Mouse (Mus musculus) gonadal fat pad, adult 2 months (tissue): ENCODE data around the gene Col11a1. TPM values are rescaled to one million over a fixed set of nuclear protein-coding genes. Genes with fewer than 3 reads are reported as not detected.

Experiments
- DNase-seq: peaks from one replicate; pipeline ENCODE4 v3.0.0-alpha.2; 2012; ENCODE audit warnings: low read depth
- polyA plus RNA-seq: library from polyadenylated mRNA; depleted of rRNA; stranded (reverse); fragments of >200 nt; gene quantifications from 2 replicates; pipeline ENCODE4 v1.2.3, GENCODE M21; 2012; rRNA removed

The Col11a1 gene
- polyA plus RNA-seq, result 1.3 and 1.7 TPM in 2 replicates

DNA sequence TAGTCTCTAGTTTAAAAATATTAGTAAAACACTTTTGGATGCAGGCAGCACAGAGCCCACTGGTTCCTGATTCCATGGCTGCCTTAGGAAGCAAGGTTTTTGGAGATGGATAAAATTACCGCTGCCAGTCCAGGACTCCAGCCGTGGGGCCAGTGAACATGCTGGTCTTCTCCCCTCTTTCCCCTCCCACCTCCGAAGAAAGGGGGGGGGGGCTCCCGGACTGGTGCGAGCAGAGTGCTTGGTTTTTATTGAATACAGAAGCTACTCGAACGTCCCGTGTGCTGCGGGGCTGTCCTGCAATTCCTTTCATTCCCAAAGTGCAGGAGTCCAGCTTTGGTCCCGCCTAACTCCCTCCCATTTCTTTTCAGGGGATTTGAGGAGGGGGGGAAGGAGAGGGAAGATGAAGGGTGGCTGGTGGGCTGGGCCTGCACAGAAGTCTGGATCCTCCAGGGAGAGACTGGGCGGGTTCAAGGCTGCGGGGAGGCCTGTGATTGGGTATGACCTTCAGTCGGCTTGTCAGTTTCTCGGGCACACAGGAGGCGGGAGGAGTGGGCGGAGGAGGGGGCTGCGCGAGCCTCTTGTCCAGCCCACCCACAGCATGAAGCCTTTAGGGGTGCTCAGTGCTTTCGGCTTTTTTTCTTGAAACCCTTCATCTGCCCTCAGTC is at the start of gene Col11a1:
Gene Col11a1, plus strand, starts transcription at position 570 of the 665 bp plus-strand sequence.
- DNase-seq, result no peak

DNA sequence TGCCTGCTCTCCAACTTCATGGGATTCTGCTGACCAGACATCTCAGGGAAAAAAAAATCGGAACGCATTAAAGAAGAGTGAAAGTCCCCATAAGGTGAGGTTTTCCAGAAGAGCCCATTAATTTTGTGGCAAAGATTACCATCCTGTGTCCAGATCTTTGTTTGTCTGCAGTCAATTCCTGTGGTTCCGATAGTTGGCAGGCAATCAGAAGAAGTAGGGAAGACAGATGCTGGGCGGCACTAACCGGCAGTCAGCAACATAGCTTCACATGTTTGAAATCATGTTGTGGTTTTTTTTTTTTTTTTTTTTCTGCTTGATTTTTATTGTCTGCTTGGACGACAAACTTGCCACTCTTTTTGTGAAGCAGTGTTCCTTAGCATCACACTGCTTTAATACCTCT is 39.4 kb upstream of the Col11a1 start:
- no peak for DNase-seq

DNA sequence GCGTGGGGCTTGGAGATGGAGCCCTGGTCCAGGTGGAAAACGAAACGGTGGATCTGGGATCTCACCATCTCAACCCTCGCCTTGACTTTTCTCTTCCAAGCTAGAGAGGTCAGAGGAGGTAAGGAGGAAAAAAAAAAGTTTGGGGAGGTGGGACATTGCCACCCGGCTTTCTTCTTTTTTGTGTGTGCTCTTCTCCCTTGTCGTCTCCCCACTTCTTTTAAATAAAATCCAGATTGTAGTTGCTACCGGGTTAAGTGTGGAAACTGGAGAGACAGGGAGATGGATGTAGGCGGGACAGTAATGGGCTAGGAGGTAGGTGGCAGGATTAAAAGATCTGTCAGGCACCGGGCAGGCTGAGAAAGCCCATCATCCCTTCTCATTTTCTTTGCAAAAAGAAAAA is 546 bp downstream of the Col11a1 start:
- DNase-seq, result no peak

- DNase-seq, result no peak
Measured at GRCm38 (mm10) chr3:114031351-114032213, 1.2 kb downstream of the Col11a1 start.

DNA sequence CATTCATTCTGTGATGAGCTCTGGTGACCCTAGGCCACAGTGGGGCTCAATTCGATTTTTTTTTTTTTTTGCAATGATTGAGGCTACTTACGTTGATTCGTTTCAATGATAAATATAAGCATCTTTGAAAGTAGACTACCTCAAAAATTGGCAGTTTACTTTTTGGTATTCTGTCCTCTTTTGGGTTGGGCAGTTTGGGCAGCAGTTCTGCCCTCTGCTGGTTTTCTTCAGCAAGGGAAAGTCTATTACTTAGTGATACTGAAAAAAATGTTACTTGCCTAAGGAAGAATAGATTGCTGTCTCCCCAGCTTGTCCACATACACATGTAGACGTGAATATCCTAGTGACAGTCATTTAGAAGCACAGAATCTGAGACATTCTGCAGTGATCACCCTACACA is 2.0 kb downstream of the Col11a1 start:
- DNase-seq, result no peak

DNA sequence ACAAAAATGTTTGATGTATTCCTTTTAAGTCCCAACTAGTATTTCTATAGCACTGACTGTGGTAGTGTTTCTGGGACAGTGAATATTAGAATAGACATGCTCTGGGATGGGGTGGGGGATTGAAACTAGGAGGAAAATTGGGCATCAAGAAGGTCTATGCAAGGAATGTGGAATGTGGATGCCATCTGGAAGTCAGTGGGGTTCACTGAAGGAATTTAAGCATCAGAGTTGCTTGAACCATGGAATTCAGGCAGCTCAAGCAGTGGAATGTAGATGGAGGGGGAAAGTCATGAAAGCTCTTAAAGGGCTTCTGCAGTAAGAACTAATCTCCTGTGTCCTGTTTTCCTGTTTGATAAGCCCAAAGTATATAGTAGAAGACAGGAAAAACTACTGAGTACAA is 22.1 kb downstream of the Col11a1 start:
- no peak for DNase-seq

- no peak for DNase-seq
Measured at GRCm38 (mm10) chr3:114053501-114053900, 23.2 kb downstream of the Col11a1 start.

DNA sequence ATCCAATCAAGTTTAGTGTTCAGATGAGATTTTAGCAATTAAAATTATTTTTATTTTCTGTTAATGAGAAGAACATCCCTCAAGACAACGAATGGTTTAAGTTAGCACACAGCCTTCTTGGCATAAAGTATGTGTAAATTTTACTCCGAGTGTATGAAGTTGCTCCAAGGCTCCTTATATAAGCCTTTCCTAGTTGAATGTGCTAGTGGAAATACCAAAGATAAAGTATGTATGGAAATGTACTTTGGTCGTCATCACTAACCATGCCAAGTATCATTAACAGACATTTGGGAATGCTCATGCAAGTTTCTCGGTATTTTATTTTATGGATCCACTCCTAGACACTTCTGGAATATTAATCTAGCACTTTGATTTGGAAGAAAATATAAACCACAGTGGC is 34.8 kb downstream of the Col11a1 start:
- DNase-seq, result no peak

GRCm38 (mm10) chr3:114065587-114065986 is 35.2 kb downstream of the Col11a1 start:
- no peak for DNase-seq

- no peak for DNase-seq
Measured at GRCm38 (mm10) chr3:114099335-114099734, 69.0 kb downstream of the Col11a1 start.

DNA sequence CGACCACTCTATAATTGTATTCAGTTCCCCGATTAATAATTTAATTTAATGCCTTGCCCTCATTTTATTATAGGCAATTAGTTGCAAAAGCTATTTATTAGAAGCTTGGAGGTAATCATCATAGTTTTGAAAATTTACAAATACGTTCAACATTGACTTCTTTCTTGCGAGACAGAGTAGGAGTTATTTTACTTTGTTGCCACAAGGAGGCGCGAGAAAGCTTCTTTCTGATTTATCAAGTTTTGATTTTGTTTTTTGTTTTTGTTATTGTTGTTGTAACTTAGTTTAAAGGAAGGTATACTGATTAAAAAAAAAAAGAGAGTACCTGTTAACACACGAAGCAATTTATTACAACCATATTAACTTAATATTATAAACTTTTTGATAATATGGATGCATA is 76.8 kb downstream of the Col11a1 start:
- DNase-seq, result no peak

DNA sequence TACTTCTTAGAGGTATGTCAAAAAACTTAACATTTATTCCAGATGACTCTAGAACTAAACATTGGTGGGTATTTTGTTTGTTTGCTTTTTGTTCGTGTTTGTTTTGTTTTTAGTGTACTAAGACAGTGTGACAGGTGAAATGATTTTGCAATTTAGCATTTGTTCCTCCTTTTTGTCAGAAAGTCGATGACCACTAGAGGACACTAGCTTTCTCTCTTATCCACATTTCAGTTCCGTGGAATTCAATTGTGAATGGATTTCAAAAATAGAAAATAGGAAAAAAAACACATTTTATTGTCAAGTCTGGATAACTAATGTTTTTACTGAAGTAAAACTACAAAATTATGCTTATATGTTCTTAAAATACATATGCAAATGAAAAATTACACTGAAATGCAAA is 116.8 kb downstream of the Col11a1 start:
- DNase-seq, result no peak

- DNase-seq, result no peak
Measured at GRCm38 (mm10) chr3:114197964-114198750, 167.8 kb downstream of the Col11a1 start.

DNA sequence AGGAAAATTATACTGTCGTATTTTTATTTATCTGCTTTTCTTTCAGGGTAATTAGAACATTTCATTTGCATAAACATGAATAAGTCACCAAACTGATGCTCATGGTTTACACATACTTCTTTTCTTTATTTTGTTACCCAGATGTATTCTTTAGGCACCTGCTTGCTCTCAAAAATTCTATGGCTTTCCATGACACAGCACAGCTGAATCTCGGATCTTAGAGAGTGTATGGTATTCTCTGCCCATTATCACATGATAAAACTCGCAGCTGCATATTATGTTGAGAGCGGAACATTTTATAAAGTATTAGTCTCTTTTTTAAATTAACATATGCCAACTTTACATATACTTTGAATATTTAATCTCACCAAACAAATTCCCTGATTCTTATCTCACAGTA is 181.9 kb downstream of the Col11a1 start:
- no peak for DNase-seq

DNA sequence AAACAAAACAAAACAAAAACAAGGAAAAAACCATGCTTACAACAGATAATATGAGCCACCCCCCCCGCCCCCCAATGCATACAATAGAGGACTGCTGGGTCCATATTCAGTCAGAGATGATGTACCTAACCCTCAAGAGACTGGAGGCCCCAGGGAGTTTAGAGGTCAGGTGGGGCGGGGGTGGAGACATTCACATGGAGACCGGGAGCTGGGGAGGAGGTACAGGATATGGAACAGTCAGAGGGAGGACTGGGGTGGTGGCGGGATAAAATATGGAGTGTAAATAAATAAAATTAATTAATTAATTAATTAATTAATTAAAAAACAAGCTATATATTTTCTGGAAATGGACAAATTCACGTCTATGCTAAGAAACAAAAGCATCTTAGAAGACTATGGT is 185.8 kb downstream of the Col11a1 start:
- no peak for DNase-seq

GRCm38 (mm10) chr3:114229501-114229900 is 199.2 kb downstream of the Col11a1 start:
- DNase-seq, result no peak
